Mouse (Mus musculus): ENCODE measurements around the gene Zfp119a. TPM values are rescaled to one million over a fixed set of nuclear protein-coding genes. Genes with fewer than 3 reads are reported as not detected.
"Not testable (repeated sequence)": the region's sequence is repeated elsewhere in the genome, so short reads cannot be mapped to it uniquely, and the experiment has no call there.

Zfp119a gene
- 3.0 and 3.3 TPM in 2 replicates for polyA plus RNA-seq (2016; fragmentation: Nextera tagmentation; extraction: Ambion mirVana)

GRCm38 (mm10) chr17:55878636-55879369, at the start of gene Zfp119a:
Gene Zfp119a (minus strand): TSS chr17:55878930.
- WGBS (ENCODE audit: insufficient replicate concordance): under 1% methylated on average over 41 of the region's 53 CpGs
- H3K36me3 ChIP-seq; H3K27me3 ChIP-seq (replicated peaks); H3K9me3 ChIP-seq (replicated peaks): not testable (repeated sequence)
- Histone ChIP-seq H3K4me3 (peak within 1 kb of the TSS; percentile 62), H3K4me1 (peaks cover 17% of the 10 kb centered on the region), H3K27ac (peak within 1 kb of the TSS; percentile 76), H3K4me2 (peak within 1 kb of the TSS; percentile 70), H3K9ac (peak within 1 kb of the TSS; percentile 68)
- peak; percentile 97 for ATAC-seq

GRCm38 (mm10) chr17:55906669-55907068, 27.9 kb upstream of the Zfp119a start:
- no peak overlapping the region for H3K4me3 ChIP-seq
- no peaks in the 10 kb centered on the region for H3K27me3 ChIP-seq (replicated peaks)
- H3K9me3 ChIP-seq (replicated peaks): no peaks in the 10 kb centered on the region
- H3K4me2 ChIP-seq: no peak overlapping the region
- no peak overlapping the region for H3K9ac ChIP-seq
- ATAC-seq: no peak
- H3K4me1 ChIP-seq: peaks cover 6% of the 10 kb centered on the region; the same call in 1 of the 2 replicates
- no peak overlapping the region for H3K27ac ChIP-seq
- H3K36me3 ChIP-seq: no peaks in the 10 kb centered on the region

- Histone ChIP-seq H3K27ac (no peak overlapping the region), H3K9me3 (replicated peaks) (no peaks in the 10 kb centered on the region), H3K4me1 (peaks cover 6% of the 10 kb centered on the region; the same call in 1 of the 2 replicates), H3K36me3 (no peaks in the 10 kb centered on the region), H3K4me3 (no peak overlapping the region), H3K27me3 (replicated peaks) (no peaks in the 10 kb centered on the region), H3K9ac (no peak overlapping the region), H3K4me2 (no peak overlapping the region)
- WGBS (ENCODE audit: insufficient replicate concordance): 67% methylated on average over 6 of the region's 6 CpGs
- ATAC-seq: no peak
These were observed 25.4 kb upstream of the Zfp119a start for GRCm38 (mm10) chr17:55904131-55904530.

GRCm38 (mm10) chr17:55903687-55904086, 25.0 kb upstream of the Zfp119a start:
- H3K36me3 ChIP-seq: no peaks in the 10 kb centered on the region
- 59% methylated on average over 1 of the region's 1 CpGs for WGBS (ENCODE audit: insufficient replicate concordance)
- H3K4me3 ChIP-seq: no peak overlapping the region
- H3K27me3 ChIP-seq (replicated peaks): no peaks in the 10 kb centered on the region
- H3K9ac ChIP-seq: no peak overlapping the region
- H3K4me1 ChIP-seq: peaks cover 6% of the 10 kb centered on the region; the same call in 1 of the 2 replicates
- no peak for ATAC-seq
- no peaks in the 10 kb centered on the region for H3K9me3 ChIP-seq (replicated peaks)
- H3K27ac ChIP-seq: no peak overlapping the region
- no peak overlapping the region for H3K4me2 ChIP-seq

- H3K4me1 ChIP-seq: peaks cover 6% of the 10 kb centered on the region; the same call in 1 of the 2 replicates
- H3K4me2 ChIP-seq: no peak overlapping the region
- no peak for ATAC-seq
- H3K36me3 ChIP-seq: peaks cover 5% of the 10 kb centered on the region
- H3K27ac ChIP-seq: no peak overlapping the region
- H3K9me3 ChIP-seq (replicated peaks): 0 out of 2 replicates have a peak, but pooled peaks cover 5% of the 10 kb centered on the region
- H3K9ac ChIP-seq: no peak overlapping the region
- H3K4me3 ChIP-seq: no peak overlapping the region
- no peaks in the 10 kb centered on the region for H3K27me3 ChIP-seq (replicated peaks)
- 52% methylated on average over 2 of the region's 2 CpGs for WGBS (ENCODE audit: insufficient replicate concordance)
These were observed 24.4 kb upstream of the Zfp119a start for GRCm38 (mm10) chr17:55903087-55903486.

GRCm38 (mm10) chr17:55892406-55892955, 13.8 kb upstream of the Zfp119a start:
- peak overlapping the region; percentile 70 for H3K4me2 ChIP-seq
- H3K4me3 ChIP-seq: peak overlapping the region; percentile 63
- H3K27ac ChIP-seq: peak overlapping the region; percentile 80
- ATAC-seq; H3K9me3 ChIP-seq (replicated peaks): not testable (repeated sequence)
- peaks cover 13% of the 10 kb centered on the region for H3K4me1 ChIP-seq
- peaks cover 10% of the 10 kb centered on the region for H3K27me3 ChIP-seq (replicated peaks)
- H3K9ac ChIP-seq: peak overlapping the region; percentile 65
- WGBS (ENCODE audit: insufficient replicate concordance): 12% methylated on average over 6 of the region's 8 CpGs
- H3K36me3 ChIP-seq: peaks cover 22% of the 10 kb centered on the region

GRCm38 (mm10) chr17:55884912-55885311, 6.2 kb upstream of the Zfp119a start:
- Histone ChIP-seq H3K4me2 (no peak overlapping the region), H3K27ac (no peak overlapping the region), H3K9me3 (replicated peaks) (no peaks in the 10 kb centered on the region), H3K4me1 (peaks cover 1% of the 10 kb centered on the region; the same call in 1 of the 2 replicates), H3K27me3 (replicated peaks) (peaks cover 18% of the 10 kb centered on the region), H3K36me3 (no peaks in the 10 kb centered on the region), H3K9ac (no peak overlapping the region), H3K4me3 (no peak overlapping the region)
- 33% methylated on average over 2 of the region's 2 CpGs for whole genome bisulfite sequencing (ENCODE audit: insufficient replicate concordance)
- ATAC-seq: no peak

- H3K27ac ChIP-seq: no peak overlapping the region
- no peaks in the 10 kb centered on the region for H3K9me3 ChIP-seq (replicated peaks)
- H3K9ac ChIP-seq: no peak overlapping the region
- 54% methylated on average over 2 of the region's 2 CpGs for WGBS (ENCODE audit: insufficient replicate concordance)
- no peak overlapping the region for H3K4me2 ChIP-seq
- no peak for ATAC-seq
- no peaks in the 10 kb centered on the region for H3K36me3 ChIP-seq
- H3K27me3 ChIP-seq (replicated peaks): peaks cover 13% of the 10 kb centered on the region
- peaks cover 7% of the 10 kb centered on the region for H3K4me1 ChIP-seq
- no peak overlapping the region for H3K4me3 ChIP-seq
These were observed 4.9 kb upstream of the Zfp119a start for GRCm38 (mm10) chr17:55883631-55884030.

- H3K36me3 ChIP-seq; ATAC-seq; H3K27me3 ChIP-seq (replicated peaks); H3K9me3 ChIP-seq (replicated peaks): not testable (repeated sequence)
- Histone ChIP-seq H3K27ac (peak overlapping the region; percentile 75), H3K9ac (peak overlapping the region; percentile 68), H3K4me1 (peaks cover 17% of the 10 kb centered on the region), H3K4me2 (peak overlapping the region; percentile 70), H3K4me3 (peak overlapping the region; percentile 62)
- WGBS (ENCODE audit: insufficient replicate concordance): 2% methylated on average over 7 of the region's 8 CpGs
These were observed 471 bp downstream of the Zfp119a start for GRCm38 (mm10) chr17:55878282-55878635.

GRCm38 (mm10) chr17:55877184-55877583, 1.5 kb downstream of the Zfp119a start:
- 82% methylated on average over 4 of the region's 4 CpGs for WGBS (ENCODE audit: insufficient replicate concordance)
- no peaks in the 10 kb centered on the region for H3K9me3 ChIP-seq (replicated peaks)
- no peak overlapping the region for H3K9ac ChIP-seq
- no peak overlapping the region for H3K4me3 ChIP-seq
- H3K4me2 ChIP-seq: no peak overlapping the region
- H3K4me1 ChIP-seq: peaks cover 17% of the 10 kb centered on the region
- H3K27me3 ChIP-seq (replicated peaks): no peaks in the 10 kb centered on the region
- no peak for ATAC-seq
- no peak overlapping the region for H3K27ac ChIP-seq
- H3K36me3 ChIP-seq: no peaks in the 10 kb centered on the region

- H3K4me1 ChIP-seq: no peaks in the 10 kb centered on the region
- H3K9me3 ChIP-seq (replicated peaks): no peaks in the 10 kb centered on the region
- H3K4me2 ChIP-seq: no peak overlapping the region
- no peak overlapping the region for H3K9ac ChIP-seq
- no peaks in the 10 kb centered on the region for H3K27me3 ChIP-seq (replicated peaks)
- 73% methylated on average over 4 of the region's 4 CpGs for WGBS (ENCODE audit: insufficient replicate concordance)
- no peaks in the 10 kb centered on the region for H3K36me3 ChIP-seq
- H3K27ac ChIP-seq: no peak overlapping the region
- no peak overlapping the region for H3K4me3 ChIP-seq
- no peak for ATAC-seq
These were observed 35.7 kb downstream of the Zfp119a start for GRCm38 (mm10) chr17:55843067-55843466.

GRCm38 (mm10) chr17:55821566-55821965, 57.2 kb downstream of the Zfp119a start:
- H3K27me3 ChIP-seq (replicated peaks): no peaks in the 10 kb centered on the region
- no peak overlapping the region for H3K4me3 ChIP-seq
- 61% methylated on average over 1 of the region's 1 CpGs for whole genome bisulfite sequencing (ENCODE audit: insufficient replicate concordance)
- no peak overlapping the region for H3K9ac ChIP-seq
- H3K36me3 ChIP-seq: no peaks in the 10 kb centered on the region
- H3K9me3 ChIP-seq (replicated peaks): no peaks in the 10 kb centered on the region
- H3K4me2 ChIP-seq: no peak overlapping the region
- no peak for ATAC-seq
- H3K27ac ChIP-seq: no peak overlapping the region
- no peaks in the 10 kb centered on the region for H3K4me1 ChIP-seq
